In genomic region chr7:81934267-81934745, GRCm38 (mm10) we compare ENCODE assay signal across 8 mouse cellular contexts. TPM values are rescaled to one million over a fixed set of nuclear protein-coding genes. Genes with fewer than 3 reads are reported as not detected.
DNase-seq lines count a peak whose midpoint lies in the region; ATAC-seq lines count a peak whose summit lies in the region.

TSS of gene Hdgfl3 (minus strand) at chr7:81934473.

- ATAC-seq in hindbrain, embryonic 12.5 days (ENCODE audit: low FRiP score): peak; percentile 89
- peak; percentile 87 for ATAC-seq in lung, embryonic 15.5 days (ENCODE audit: borderline replicate concordance, extremely low read depth, low FRiP score, low TSS enrichment)

- peak within 1 kb of the TSS; percentile 66 for H3K4me2 ChIP-seq in hindbrain, embryonic 12.5 days (replicated peaks)
- H3K4me2 ChIP-seq in lung, embryonic 15.5 days: peak within 1 kb of the TSS; percentile 89

- under 1% methylated on average over 61 of the region's 63 CpGs for WGBS in hindbrain, embryonic 12.5 days
- WGBS in lung, embryonic 15.5 days: under 1% methylated on average over 41 of the region's 63 CpGs

- H3K36me3 ChIP-seq in hindbrain, embryonic 12.5 days: no peaks in the 10 kb centered on the region
- no peaks in the 10 kb centered on the region for H3K36me3 ChIP-seq in lung, embryonic 15.5 days

- DNase-seq in R1 (ENCODE audit: low read depth, low spot score): peak; percentile 50
- peak; percentile 87 for DNase-seq in cerebellum, adult 9-11 months
- DNase-seq in frontal cortex, postnatal 14 days (ENCODE audit: low spot score in 2 of 2): peak; percentile 69 to 70
- DNase-seq in layer of hippocampus, postnatal 10 days (ENCODE audit: low spot score in 2 of 2): peak; percentile 79 to 87
- DNase-seq in retina, postnatal 7 days (ENCODE audit: low read depth, low spot score): peak; percentile 89
- peak; percentile 63 for DNase-seq in urinary bladder, postnatal 25 days (ENCODE audit: low spot score)

- no peaks in the 10 kb centered on the region for H3K27me3 ChIP-seq in hindbrain, embryonic 12.5 days
- peaks cover 52% of the 10 kb centered on the region for H3K27me3 ChIP-seq in lung, embryonic 15.5 days

- peak within 1 kb of the TSS; percentile 97 for H3K27ac ChIP-seq in hindbrain, embryonic 12.5 days
- peak within 1 kb of the TSS; percentile 77 for H3K27ac ChIP-seq in lung, embryonic 15.5 days

- peaks cover 32% of the 10 kb centered on the region for H3K4me1 ChIP-seq in hindbrain, embryonic 12.5 days
- H3K4me1 ChIP-seq in lung, embryonic 15.5 days: peaks cover 13% of the 10 kb centered on the region

- no peaks in the 10 kb centered on the region for H3K9me3 ChIP-seq in hindbrain, embryonic 12.5 days (replicated peaks)
- no peaks in the 10 kb centered on the region for H3K9me3 ChIP-seq in lung, embryonic 15.5 days

- peak within 1 kb of the TSS; percentile 96 for H3K9ac ChIP-seq in hindbrain, embryonic 12.5 days
- peak within 1 kb of the TSS; percentile 58 for H3K9ac ChIP-seq in lung, embryonic 15.5 days

- H3K4me3 ChIP-seq in hindbrain, embryonic 12.5 days: peak within 1 kb of the TSS; percentile 83
- peak within 1 kb of the TSS; percentile 60 for H3K4me3 ChIP-seq in lung, embryonic 15.5 days

RNA-seq across cellular contexts. Expression of gene Hdgfl3, which starts in this region (rescaled TPM):
- polyA plus RNA-seq in hindbrain, embryonic 12.5 days (2016; fragmentation: Nextera tagmentation; extraction: Ambion mirVana): 57.5 and 61.0 TPM in 2 replicates
- total RNA-seq in layer of hippocampus, postnatal 10 days (2021): 10 to 100 TPM; 70.0 to 74.6 TPM
- polyA plus RNA-seq in lung, embryonic 15.5 days (2015; fragmentation: Nextera tagmentation; extraction: Ambion mirVana): 8.7 and 9.1 TPM in 2 replicates

Comparison
In these comparisons a context has a peak if more than half of its experiments do, and no peak if none do; other contexts are left out.
1. Peak in every context shown above with its lines: DNase-seq, ATAC-seq, H3K4me3 ChIP-seq and H3K27ac ChIP-seq.